Mouse (Mus musculus) Muller cell, postnatal 12 days (primary cell): ENCODE measurements around the gene Gtf3c5.
A peak's percentile ranks its signal among the peaks of the same experiment; 100 is the strongest.

Source experiments
- DNase-seq: peaks from one replicate; pipeline ENCODE4 v3.0.0-alpha.2; 2015; ENCODE audit errors: inconsistent ontology term

Gene Gtf3c5

DNA sequence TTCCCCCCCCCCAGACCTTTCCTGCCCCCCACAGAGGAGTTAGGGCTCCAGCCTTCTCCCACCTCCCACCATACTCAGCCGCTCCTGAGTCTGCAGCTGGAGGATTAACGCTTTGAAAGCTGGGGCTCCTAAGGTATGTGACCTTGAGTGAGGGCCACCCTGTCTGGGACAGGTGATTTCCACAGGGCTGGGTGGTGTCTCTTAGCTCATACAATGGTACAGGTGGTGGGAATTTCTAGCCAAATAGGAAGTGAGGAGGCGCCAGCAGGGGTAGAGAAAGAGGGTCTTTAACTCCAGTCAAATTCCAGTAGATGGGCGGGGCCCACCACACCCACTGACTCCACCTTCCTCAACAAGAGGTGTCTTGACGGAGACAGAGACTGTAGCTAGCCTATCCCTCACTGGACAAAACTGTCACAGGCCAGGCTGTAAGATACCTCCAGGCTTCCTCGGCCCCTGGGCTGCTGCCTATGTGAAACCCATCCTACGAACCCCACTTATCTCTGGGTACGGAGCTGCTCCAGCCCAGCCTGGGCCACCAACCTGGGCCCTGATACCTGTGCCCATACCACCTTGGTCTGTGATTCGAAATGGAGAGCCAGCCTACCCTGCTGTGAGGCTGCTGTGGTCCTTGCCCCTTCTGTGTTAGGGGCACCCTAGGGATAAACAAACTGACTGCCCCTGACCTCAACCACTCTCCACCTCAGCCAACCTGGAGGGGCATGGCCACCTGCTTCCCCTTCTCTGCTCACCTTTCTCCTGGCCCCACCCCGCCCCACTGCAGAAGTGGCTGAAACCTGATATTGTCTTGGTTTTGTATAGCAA lies 24.0 kb upstream of the Gtf3c5 start:
- DNase-seq = no peak

DNA sequence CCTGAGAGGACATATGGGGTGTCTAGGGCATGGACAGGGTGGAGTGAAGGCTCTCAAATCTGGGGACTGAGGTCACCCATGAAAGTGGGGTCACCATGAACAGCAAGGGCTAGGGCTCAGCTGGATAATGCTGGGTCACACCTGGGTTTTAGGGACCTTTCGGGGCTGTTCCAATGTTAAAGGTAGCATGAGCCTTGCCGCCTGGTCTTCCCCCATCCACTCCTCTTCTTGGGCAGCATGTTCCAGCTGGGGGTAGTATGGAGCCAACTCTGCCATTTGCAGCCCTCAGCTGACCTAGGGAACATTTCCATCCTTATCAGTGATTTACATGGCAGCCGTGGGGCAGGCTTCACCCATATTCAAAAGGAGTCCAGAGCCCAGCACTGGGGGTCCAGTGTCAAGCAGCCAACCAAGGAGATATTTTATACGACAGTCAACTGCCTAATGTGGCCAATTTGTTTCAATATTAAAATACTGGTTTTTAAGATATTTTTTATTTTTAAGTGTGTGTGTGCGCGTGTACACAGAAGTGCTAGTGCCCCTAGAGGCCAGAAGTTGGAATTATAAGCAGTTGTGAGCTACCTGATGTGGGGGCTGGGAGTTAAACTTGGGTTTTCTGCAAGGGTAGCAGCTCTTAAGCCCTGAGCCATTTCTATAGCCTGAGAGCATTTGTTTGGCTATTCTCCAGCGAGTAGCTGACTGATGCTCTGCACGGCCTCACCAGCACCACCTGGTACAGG lies 23.2 kb upstream of the Gtf3c5 start:
- no peak for DNase-seq

DNA sequence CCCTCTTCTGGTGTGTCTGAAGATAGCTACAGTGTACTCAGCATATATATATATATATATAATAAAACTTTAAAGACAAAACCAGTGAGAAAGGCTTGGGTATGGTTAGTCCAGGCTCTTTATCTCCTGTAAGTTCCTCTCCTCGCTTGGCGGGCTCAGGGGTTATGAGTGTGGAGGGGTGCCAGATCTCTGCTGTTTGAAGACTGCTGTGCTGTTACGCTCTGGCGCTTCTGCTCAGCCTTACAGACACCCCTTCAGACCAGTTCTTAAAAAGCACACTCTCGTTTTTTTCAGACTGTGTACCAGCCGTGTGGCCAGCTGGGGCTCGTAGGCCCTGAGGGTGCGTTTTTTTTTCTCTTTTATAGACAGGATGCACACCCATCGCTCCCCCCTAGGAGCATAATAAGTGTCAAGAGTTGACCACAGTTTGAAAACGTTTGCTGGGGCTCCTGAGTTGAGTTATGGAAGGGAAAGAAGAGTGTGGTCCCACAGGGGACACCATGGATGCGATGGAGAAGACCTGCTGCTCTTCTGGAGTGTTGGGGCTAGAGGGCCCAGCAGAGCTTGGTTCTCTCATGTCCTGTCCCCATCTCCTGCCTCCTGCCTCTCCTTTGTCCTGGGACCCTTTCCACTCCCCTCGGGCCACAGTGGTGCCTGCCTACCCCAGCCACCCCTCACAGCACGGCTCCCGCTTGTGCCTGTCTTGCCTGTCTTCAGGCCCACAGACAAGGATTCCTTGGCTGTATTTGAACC lies 22.4 kb upstream of the Gtf3c5 start:
- DNase-seq = no peak

DNA sequence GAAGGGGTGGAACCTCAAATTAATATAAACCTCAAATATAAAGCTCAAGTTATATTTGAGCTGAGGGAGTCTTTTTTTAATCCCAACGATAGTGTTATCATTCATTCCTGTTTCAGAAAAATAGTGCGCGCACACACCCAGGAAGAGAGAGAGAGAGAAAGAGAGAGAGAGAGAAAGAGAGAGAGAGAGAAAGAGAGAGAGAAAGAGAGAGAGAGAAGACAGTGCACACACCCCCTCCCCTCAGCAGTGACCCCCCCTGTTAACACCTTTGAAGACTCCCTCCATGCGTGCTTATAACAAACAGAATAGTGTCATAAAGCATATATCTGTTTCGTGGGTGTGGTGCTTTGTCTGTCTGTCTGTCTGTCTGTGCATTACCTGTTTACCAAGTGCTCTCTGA lies 20.0 kb upstream of the Gtf3c5 start:
- DNase-seq = no peak

DNA sequence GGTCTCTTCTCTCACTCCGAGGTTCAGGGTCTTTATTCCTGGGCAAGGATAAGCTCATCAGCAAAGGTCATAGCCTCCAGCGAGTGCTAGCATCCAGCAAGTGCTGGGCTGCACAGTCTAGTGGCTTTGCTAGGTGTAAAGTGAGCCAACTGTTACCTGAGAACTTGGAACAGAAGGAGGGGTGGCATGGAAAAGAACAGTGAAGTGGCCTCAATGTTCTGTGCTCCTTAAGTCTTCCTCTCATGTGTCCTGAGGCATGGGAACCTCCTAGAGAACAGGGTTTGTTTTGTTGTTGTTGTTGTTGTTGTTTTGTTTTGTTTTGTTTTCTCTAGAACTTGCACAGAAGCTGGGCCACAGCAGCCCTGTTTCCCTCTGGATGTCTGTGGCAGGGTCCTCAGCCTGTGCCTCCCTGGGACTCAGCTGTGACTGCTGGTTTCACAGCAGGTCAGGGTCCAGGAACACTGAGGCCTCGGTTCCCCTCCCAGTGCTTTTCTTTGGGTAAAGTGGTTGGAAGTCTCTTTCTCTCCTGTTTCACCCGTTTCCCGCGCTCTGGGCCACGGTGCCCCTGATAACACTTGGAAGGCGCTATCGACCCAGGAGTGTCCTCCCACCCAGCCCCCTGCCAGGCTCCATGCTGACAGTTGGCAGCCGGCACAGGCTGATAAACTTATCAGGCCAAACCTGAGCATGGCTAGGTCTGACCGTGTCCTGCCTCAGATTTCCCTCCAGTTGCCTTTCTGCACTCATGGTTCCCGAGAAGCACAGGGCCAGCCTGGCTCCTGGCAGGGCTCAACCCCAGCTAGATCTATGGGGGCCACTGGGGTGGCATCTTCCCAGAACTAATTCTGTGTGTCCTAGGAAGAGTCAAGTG lies 18.4 kb upstream of the Gtf3c5 start:
- no peak for DNase-seq

DNA sequence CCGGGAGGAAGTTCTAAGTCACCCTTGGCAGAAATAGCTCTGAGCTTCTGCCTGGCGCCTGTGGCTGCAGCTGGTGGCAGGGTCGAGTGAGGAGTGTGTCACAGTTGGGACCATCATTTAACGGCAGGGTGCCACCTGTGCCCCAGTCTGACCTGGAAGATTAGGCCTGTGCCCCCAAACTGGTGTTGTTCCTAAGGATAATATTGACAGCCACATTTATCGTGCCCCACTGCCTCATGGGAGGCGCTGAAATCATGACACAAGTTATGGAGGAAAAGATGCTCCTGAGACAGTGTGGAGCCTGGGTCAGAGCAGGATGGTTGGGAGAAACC lies 16.0 kb upstream of the Gtf3c5 start:
- no peak for DNase-seq

DNA sequence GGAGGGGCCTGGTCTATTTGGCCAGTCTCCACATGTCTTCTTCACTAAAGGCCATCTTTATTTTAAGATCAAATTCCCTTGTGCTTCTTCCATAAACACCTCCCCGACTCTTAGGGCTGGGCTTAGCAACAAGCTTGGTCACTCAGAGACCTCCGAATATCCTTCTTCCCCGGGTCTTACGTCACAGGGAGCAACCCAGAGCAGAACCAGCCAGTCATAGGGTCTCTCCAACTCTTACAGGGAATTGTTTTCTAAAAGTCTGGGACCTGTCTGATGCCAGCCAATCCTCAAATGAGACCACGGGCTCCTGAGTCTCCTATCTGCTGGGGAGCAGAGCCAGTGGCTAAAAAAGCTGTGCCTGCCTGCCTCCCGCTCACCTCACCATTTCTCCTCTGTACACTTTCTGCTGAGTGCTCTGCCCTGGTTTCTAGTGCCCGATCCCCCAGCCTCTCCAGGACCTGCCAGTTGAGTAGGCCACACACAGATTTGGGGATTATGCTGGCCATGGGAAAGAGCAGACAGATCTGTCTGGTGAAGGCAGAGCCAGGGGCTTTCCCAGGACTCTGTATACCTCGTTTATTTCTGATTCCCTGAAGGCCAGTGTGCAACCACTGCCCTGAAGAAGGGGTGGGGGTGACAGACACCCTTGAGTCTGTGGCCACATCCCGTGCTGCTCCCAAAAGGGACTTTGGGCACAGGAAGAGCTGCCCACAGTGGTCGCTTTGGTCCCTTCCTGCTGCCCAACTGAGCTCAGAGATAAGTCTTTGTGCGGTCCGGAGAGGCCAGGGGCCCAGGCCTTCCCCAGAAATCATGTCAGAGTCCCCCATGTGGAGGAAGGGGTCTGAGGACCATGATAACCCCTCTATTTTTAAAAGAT lies 15.4 kb upstream of the Gtf3c5 start:
- DNase-seq = no peak

DNA sequence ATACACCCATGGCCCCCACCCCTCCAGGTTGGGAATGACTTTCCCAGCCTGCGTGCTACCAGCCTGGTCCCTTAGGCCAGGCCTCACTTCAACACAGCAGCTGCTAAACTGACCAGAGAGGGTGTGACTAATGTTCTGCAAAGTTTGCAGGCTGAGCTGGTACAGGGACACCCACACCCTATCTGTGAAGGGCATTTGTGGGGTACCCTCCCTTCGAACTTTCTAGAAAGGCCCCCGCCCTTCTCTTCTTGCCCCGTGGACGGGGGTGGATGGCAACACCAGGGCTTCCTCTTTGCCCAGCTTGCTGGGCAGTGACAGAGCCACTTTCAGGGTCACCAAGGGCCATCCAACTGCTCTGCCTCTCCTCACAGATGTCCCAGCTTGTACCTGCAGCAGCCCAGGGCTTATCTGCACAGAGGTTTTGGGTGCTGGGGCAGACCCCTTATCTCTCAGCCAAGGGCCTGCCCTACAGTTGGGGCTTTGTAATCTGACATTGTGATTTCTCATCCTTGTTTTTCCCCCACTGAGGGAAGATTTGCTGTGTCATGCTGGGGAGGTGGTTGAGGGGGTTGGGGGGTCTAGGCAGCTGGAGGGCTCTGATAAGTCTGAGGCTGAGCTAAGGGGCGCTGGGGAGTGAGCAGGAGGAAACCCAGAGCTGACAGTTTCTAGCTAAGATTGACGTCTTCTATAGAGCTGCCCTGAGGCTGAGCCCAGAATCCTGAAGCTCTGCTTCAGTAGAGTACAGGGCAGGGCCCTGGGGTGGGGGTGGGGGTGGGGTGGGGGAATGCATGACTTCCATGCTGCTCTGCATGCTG lies 14.4 kb upstream of the Gtf3c5 start:
- DNase-seq = no peak

DNA sequence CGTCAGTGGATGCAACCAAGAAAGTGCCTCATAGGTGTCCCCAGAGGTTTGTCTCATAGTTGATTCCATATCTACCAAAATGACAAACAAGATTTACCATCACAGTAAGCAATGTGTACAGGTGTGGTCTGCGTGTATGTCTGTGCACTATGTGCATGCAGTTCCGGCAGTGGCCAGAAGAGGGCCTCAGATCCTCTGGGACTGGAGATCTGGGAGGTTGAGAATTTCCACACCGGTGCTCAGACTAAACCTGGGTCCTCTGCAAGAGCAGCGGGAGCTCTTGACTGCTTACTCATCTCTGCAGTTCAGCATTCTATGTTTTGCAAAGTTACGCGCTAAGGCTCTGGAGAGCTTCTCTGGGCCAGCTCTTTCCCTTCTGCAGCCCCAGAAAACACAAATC lies 13.4 kb upstream of the Gtf3c5 start:
- no peak for DNase-seq

DNA sequence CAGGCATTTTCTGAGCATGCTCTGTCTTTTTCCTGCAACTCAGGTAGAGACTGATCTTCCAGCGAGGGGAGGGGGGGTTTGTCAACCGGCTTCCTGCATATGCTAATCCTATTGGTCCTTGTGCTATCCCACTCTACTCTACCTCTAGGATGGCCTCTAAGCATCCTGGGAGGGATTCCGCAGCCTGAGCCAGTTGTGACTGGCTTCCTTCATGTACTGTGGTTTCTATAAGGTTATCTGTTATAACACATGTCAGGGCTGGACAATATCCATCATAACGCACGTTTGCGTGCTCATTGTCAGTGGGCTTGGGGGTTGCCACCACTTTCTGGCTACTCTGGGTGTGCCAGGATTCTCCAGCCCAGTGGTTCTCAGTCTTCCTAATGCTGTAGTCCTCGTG lies 12.5 kb upstream of the Gtf3c5 start:
- DNase-seq = no peak

DNA sequence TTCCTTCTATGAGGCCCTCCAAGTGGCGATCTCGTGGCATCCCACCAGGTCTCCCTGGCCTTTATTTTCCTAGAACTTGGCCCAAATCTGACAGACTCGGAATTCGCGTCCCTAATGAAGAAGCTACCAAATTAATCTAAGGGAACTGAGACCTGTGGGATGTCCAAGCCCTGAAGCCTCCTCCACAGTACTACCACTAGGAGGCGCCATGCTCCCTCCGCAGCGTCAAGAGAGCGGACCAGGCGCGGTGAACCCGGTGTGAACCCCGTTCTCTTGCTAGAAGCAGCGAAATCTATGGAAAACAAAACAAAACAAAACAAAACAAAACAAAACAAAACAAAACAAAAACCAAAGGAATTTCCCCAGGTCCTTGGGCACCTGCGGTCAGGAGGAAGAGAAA lies 9.3 kb upstream of the Gtf3c5 start:
- DNase-seq = peak; percentile 50

DNA sequence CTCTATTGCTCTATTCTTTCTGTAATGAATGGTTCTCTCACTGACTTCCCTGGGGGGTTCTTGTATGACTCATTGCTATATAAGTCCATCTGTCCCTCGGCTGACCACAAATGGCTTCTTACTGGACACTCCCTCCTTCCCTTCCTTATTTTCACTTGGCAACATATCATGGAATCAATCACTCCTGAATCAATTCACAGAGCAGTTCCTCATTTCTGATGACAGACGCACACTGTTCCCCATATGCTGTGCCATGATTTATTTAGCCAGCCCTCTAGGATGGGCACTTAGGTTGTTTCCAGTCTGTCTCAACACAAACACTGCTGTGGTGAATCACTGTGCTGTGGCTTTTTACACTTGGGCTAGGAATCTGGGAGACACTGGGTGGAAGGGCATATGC lies 7.9 kb upstream of the Gtf3c5 start:
- peak; percentile 86 for DNase-seq

DNA sequence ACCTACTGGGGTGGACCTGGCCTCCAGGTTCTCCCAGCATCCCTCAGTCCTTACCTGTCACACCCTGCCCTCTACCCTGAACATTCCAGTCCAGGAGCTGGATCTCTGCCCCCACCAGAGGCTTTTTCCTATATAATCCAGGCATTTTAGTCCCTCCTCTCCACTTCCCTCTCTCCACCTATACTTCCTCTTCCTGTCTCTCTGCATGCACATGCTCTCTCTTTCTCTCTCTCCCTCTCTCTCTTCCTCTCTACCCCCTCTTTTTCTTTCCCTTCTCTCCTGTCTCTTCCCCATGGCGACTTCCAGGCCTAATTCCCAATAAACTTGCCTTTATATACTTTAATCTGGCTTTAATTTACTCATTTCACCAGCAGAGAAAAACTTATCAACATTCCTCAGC lies 5.0 kb upstream of the Gtf3c5 start:
- DNase-seq = no peak

DNA sequence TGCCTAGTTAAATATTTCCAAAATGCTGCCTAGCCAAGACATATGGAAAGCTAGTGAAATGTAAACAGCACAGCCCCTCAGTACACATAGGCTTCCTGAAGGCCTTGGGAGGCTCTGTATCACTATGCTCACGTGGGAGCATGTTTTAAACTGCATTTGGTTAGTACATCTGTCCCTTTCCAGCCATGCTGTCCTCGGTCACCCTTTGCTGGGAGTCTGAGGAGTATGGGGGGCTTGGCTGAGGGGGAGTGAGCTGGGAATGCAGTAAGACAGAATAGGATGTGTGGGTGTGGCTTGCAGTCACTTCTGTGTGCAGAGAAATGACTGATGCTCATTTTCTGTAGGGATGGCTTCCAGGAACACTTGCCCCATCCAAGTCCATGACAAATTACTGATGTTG lies 2.2 kb upstream of the Gtf3c5 start:
- no peak for DNase-seq

DNA sequence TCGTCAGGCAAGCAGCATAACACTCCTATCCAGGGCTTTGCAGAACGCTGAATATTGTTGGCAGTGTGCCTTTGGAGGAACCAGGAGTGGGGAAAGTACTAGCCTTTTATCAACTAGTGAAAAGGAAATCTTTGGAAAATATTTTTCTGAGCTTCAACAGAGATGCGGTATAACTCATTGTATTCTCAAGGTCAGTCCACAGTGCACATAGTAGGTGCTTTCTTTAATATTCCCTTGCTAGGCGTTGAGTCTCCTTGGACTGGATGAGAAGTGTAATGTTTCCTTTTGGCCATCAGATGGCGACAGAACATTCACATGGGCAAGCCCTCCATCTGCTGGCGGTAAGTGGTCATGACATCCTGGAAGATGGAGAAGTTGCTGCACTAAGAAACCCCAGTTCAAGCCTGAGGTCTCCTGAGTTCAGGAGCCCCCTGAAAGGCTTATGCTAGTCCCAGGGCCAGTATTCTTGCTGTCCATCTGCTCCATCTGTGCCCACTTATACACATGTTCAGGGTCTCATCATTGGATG lies 1.6 kb upstream of the Gtf3c5 start:
- DNase-seq = peak; percentile 76

DNA sequence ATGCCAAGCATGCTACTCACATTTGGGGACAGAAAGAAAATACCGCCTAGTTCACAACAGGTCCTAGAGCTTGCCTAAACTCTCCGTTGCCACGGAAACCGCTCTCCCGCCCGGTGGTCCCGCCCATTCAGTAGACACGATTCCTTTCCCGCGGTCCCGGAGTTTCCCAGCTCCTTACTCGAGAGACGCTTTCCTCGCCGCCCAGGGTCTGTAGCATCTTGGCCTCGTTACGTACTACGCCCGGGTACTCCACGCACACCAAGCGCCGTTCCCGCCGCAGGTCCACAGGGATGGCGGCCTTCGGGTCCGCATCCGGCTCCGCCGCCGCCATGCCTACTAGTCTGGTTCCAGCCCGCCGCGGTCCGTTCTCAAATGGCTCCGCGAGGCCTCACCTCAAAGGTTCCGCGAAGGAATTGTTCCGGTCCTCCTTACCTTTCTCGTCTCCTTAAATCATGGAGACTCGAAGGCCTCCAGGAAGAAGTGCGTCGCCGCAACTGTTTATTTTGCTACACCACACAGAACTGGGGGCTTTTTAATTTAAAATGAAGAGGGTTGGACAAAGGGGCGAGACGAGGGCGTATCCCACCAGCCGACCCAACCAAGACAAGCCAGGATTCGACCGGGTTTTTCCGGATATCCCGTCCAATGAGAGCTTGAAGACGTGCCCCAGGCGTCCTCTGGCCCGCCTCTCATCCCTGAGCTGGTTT lies 751 bp downstream of the Gtf3c5 start:
- DNase-seq = peak; percentile 95

DNA sequence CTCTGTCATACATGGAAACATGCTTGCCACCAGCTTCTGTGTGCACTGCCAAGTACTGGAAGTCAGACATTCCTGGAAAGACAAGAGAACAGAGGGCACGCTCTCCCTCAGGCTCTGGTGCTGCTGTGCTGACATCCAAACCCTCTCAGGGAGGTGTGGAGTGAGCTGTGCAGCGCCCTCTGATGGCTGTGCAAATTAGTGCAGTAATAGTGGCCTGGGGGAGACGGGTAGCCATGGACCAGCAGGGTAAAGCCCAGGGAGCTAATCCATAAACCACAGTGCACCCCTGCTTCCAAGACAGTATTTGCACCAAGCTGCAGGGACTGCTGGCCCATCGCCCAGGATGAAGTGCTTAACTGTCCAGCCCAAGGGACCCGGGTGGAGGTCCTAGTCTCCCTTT lies 5.5 kb downstream of the Gtf3c5 start:
- DNase-seq = peak; percentile 29

DNA sequence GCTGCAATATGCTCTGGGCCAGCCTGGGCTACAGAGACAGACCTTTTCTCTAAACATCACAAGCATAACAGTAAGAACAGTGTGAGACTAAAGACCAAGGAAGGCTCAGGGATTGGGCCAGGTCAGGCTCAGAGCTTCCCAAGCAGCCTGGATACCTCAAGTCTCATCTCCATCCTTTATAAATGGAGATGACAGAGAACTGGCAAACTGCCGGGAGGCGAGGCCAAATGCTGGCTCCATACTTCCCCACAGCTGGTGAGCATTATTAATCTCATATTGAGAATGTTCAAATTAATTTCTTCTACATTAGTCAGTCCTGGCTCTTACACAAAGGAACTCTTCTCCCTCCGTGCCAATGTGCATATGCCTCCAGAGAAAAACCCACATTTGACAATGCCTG lies 6.7 kb downstream of the Gtf3c5 start:
- DNase-seq = peak; percentile 93

DNA sequence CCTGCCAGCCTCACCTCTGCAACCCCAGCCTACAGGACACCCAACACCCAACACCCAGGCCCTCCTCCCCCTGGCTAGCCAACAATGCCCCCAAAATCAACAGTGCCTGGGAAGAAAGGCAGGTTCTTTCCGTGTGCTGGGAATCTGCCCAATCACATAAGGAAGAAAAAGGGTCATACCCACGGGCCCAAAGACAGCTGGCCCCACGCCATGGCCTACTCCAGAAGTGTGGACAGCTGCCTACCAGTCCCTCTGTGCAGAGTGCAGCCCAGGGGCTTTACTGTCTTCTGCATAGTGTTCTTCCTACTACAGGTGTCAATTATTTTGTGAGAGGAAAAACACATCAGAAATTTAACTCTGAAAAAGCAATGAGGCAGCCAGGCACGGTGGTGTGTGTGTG lies 8.2 kb downstream of the Gtf3c5 start:
- peak; percentile 36 for DNase-seq
